Mouse (Mus musculus) bone marrow macrophage, adult 2 months (primary cell): ENCODE data around the gene Klk15.
"Not testable (repeated sequence)": the region's sequence is repeated elsewhere in the genome, so short reads cannot be mapped to it uniquely, and the experiment has no call there.

Experiments
- CTCF ChIP-seq: IDR thresholded peaks from 2 replicates; pipeline ENCODE4 v1.5.1; 2012; ENCODE audit warnings: low read depth, mild to moderate bottlenecking, low read length, moderate library complexity
- POLR2A ChIP-seq: IDR thresholded peaks from 2 replicates; pipeline ENCODE4 v1.6.1; 2012; ENCODE audit warnings: mild to moderate bottlenecking, low read depth, low read length, borderline replicate concordance

DNA sequence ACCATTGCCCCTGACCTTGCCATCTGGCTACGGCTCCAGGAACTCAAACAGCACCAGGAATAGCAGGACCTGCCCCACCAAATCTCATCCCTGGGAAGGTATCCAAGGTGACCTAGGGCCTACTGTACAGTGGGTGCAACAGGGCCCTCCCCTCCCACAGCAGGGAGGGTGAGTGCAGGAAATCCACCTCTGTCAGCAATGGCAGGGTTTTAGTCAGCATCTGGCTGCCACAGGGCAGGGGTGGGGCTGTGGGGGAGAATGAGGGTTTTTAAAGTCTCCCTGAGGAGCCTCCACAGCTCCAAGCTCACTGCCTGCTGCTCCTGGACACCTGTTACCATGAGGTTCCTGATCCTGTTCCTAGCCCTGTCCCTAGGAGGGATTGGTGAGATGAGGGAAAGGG lies 42.2 kb downstream of the Klk15 start, which contains the start of gene Klk1b9:
- TF ChIP-seq POLR2A, CTCF: not testable (repeated sequence)
